Mouse (Mus musculus) spleen, adult 2 months (tissue): Measurements from ENCODE around the gene Mterf2.
A peak's percentile ranks its signal among the peaks of the same experiment; 100 is the strongest.

ENCODE experiments used
- CTCF ChIP-seq: fragments of 200-500 bp; IDR thresholded peaks from 2 replicates; pipeline ENCODE4 v1.5.1; 2011; ENCODE audit warnings: mild to moderate bottlenecking, inconsistent platforms; ENCODE audit not compliant: insufficient read depth, insufficient read length, insufficient replicate concordance; ENCODE audit errors: extremely low read depth
- POLR2A ChIP-seq: fragments of 200-500 bp; IDR thresholded peaks from 2 replicates; pipeline ENCODE4 v1.6.1; 2011; ENCODE audit warnings: low read depth, low read length, inconsistent platforms

GRCm38 (mm10) chr10:85154195-85154594 is 26.4 kb upstream of the Mterf2 start:
- TF ChIP-seq POLR2A (no peak), CTCF (peak; percentile 45; the same call in 1 of the 2 replicates)
